Mouse (Mus musculus): ENCODE measurements around the gene Copb1. TPM values are rescaled to one million over a fixed set of nuclear protein-coding genes. Genes with fewer than 3 reads are reported as not detected.

The Copb1 gene
- polyA plus RNA-seq (2016; fragmentation: Nextera tagmentation; extraction: Ambion mirVana): 97.3 and 107 TPM in 2 replicates

DNA sequence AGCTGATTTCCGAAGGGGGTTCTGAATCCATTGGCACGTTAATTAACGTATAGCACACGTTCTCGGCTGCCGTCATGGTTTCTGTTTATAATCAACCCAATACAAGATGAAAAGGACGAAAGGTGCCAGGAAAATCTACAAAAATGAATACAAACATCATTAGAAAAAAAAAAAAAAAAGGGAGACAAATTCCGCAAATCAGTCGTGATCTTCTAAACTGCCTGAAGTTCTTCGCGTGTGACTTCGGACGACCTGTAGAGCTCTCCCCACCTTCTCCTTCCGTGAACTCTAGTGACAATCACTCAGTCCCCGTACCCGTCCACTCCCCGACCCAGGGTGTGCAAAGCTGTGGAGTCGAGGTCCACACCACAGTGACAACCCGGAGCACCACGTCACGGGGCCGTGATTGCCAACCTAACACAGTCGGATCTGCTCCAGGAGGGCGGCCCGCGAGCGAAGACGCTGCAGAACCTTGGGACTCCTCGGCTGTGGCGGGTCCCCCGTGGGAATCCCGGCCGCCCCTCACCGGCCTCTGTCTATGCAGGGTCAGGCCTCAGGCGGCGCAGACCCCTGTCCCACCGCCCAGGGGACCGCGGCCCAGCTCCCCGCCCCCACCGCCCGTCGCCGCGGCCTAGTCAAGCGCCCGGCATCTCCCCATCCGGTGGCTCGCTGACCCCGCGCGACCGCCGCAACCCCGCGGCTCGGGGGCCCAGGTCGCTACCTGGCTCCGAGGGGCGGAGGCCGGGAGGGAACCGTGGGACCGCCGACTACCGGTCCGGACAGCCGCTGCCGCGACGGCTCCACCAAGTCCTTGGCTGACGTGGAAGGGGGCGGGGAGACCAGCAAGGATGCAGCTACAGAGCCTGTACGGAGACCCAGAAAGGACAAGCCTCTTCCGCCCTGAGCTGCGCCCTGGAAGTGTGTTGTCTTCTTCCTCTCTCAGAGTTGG lies at the start of gene Copb1:
Gene Copb1, minus strand, starts transcription at position 827 of the 949 bp plus-strand sequence.
- 2% methylated on average over 75 of the region's 75 CpGs for WGBS
- peak; percentile 99 for ATAC-seq (ENCODE audit: low FRiP score, low read depth)
- Histone ChIP-seq H3K4me1 (no peaks in the 10 kb centered on the region), H3K27me3 (replicated peaks) (no peaks in the 10 kb centered on the region), H3K4me2 (replicated peaks) (peak within 1 kb of the TSS; percentile 76), H3K9me3 (no peaks in the 10 kb centered on the region), H3K4me3 (peak within 1 kb of the TSS; percentile 97), H3K36me3 (peaks cover 23% of the 10 kb centered on the region), H3K9ac (peak within 1 kb of the TSS; percentile 96), H3K27ac (peak within 1 kb of the TSS; percentile 57; the same call in 1 of the 2 replicates)

DNA sequence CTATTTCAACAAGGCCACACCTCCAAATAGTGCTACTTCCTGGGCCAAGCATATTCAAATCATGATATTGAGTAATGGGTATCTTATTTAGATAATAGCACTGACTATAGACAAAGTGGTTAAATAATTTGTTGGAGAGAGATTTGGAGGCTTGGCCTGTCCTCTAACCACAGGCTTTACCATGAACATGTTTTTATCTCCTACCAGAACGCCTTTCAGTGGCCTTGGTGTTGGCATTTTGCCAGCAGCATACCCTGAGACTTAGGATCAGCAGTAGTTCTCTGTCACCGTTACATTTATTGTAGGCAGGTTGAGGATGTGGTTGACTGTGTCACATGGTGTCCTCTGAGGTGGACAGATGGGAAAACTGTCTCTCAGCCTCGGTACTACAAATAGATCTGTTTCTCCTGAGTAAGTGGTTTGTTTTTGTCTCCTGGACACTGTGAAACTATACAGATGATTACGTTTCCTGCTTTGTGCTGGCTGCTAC lies 46.8 kb upstream of the Copb1 start:
- no peaks in the 10 kb centered on the region for H3K36me3 ChIP-seq
- H3K9ac ChIP-seq: no peak overlapping the region
- no peak overlapping the region for H3K4me2 ChIP-seq (replicated peaks)
- no peaks in the 10 kb centered on the region for H3K9me3 ChIP-seq
- H3K4me3 ChIP-seq: no peak overlapping the region
- ATAC-seq (ENCODE audit: low FRiP score, low read depth): no peak
- 84% methylated on average over 4 of the region's 4 CpGs for WGBS
- no peaks in the 10 kb centered on the region for H3K27me3 ChIP-seq (replicated peaks)
- no peaks in the 10 kb centered on the region for H3K4me1 ChIP-seq
- no peak overlapping the region for H3K27ac ChIP-seq

DNA sequence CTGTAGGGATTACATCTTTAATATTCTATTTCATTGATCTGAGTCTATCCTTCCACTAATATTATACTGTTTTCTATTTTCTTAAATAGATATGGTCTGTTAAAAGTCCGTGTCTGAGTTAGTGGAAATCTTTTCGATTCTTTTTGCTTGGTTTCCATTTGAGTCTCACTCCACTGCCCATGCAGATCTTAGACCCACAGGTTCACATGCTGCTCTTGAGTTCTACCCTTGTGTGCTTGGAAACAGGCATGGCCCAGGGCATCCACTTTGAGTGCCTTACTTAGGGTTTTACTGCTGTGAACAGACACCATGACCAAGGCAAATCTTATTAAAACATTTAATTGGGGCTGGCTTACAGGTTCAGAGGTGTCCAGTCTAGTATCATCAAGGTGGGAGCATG lies 46.3 kb upstream of the Copb1 start:
- no peak for ATAC-seq (ENCODE audit: low FRiP score, low read depth)
- Histone ChIP-seq H3K9ac (no peak overlapping the region), H3K4me3 (no peak overlapping the region), H3K27me3 (replicated peaks) (no peaks in the 10 kb centered on the region), H3K36me3 (no peaks in the 10 kb centered on the region), H3K27ac (no peak overlapping the region), H3K4me2 (replicated peaks) (no peak overlapping the region), H3K4me1 (no peaks in the 10 kb centered on the region), H3K9me3 (no peaks in the 10 kb centered on the region)
- 88% methylated on average over 2 of the region's 2 CpGs for WGBS

DNA sequence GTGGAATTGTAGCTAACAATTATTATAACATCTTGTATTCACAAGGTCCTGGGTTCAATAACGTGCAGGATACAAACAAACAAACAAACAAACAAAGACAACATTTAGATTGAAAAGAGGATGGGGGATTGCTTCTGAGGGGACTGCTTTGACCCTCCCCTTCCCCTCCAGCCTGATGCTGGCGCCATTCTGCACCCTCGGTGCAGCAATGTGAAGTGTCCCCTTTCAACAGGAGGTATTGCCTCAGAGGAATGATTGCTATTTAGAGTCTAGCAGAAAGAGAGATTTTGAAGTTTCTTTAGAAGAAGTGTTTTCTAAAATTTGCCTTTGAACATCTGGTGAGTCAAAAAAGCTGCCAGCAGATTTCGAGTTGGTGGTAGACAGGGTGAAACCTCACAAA lies 44.7 kb upstream of the Copb1 start:
- H3K36me3 ChIP-seq: no peaks in the 10 kb centered on the region
- 73% methylated on average over 4 of the region's 4 CpGs for WGBS
- no peaks in the 10 kb centered on the region for H3K27me3 ChIP-seq (replicated peaks)
- H3K9me3 ChIP-seq: no peaks in the 10 kb centered on the region
- no peak overlapping the region for H3K4me2 ChIP-seq (replicated peaks)
- H3K9ac ChIP-seq: no peak overlapping the region
- no peak overlapping the region for H3K27ac ChIP-seq
- H3K4me1 ChIP-seq: no peaks in the 10 kb centered on the region
- no peak for ATAC-seq (ENCODE audit: low FRiP score, low read depth)
- no peak overlapping the region for H3K4me3 ChIP-seq

DNA sequence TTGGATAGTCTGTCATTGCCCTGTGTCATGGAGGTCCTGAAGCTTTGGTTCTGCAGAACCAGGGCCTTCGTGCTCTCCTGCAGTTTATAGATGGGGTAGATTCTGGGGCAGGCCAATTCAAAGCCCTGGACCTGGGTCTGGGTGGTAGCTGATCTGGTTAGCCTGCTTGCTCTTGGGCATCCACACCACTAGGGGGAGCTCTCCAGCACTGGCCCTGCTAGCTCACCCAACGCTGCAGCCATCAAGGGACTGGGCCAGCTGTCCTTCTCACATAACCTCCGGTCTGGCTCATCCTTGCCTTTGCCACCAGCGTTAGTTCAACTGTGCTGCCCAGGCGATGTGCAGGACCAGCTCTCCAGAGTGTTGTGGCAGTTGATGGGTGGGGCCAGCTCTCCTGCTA lies 40.2 kb upstream of the Copb1 start:
- Histone ChIP-seq H3K9ac (no peak overlapping the region), H3K36me3 (no peaks in the 10 kb centered on the region), H3K4me3 (no peak overlapping the region), H3K9me3 (no peaks in the 10 kb centered on the region), H3K4me1 (no peaks in the 10 kb centered on the region), H3K4me2 (replicated peaks) (no peak overlapping the region), H3K27me3 (replicated peaks) (no peaks in the 10 kb centered on the region), H3K27ac (no peak overlapping the region)
- no peak for ATAC-seq (ENCODE audit: low FRiP score, low read depth)
- 90% methylated on average over 5 of the region's 5 CpGs for WGBS

DNA sequence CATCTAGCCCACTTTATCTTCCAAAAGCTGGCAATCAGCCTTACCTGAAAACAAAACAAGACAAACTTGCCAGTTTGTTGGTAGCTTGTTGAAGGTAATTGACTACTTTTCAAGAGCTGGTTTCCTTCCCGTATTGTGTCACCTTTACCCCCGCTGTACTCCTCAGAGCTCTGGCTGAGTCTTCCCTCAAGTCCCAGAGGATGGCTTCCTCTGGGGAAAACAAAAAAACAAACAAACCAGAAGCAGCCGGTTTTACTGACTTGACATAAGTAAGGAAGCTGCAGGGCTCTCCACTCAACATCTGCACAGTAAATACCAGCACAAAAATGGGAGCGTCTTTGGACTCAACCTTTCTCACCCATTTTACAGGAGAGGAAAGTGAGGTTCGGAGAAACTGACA lies 39.4 kb upstream of the Copb1 start:
- Histone ChIP-seq H3K36me3 (no peaks in the 10 kb centered on the region), H3K4me1 (no peaks in the 10 kb centered on the region), H3K9ac (no peak overlapping the region), H3K27me3 (replicated peaks) (no peaks in the 10 kb centered on the region), H3K9me3 (no peaks in the 10 kb centered on the region), H3K4me2 (replicated peaks) (no peak overlapping the region), H3K27ac (no peak overlapping the region), H3K4me3 (no peak overlapping the region)
- WGBS: 86% methylated on average over 5 of the region's 5 CpGs
- no peak for ATAC-seq (ENCODE audit: low FRiP score, low read depth)

DNA sequence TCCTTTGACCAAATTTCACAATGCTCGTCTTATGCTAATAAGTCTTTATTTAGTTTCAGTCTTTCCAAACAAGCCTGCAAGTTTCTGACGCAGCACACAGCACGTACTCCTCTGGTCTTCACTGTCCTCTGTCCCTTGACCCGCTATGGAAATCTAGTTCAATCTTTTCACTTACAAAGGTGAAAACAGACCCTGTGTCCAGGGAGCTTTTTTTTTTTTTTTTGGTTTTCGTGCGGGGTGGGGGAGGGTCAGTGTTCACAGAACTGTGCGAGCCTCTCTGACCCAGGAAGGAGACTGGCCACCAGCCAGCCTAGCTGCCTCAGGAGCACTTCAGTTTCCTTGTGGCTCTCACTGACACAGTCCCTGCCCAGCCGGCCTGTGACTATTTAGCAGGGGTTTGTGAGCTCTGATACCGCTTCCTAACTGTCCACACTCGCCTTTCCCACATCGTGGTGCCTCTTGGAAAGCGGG lies 38.0 kb upstream of the Copb1 start:
- Histone ChIP-seq H3K9me3 (no peaks in the 10 kb centered on the region), H3K27me3 (replicated peaks) (no peaks in the 10 kb centered on the region), H3K4me1 (no peaks in the 10 kb centered on the region), H3K9ac (0 out of 2 replicates have a peak overlapping the region, but pooled peaks have one; percentile 13), H3K4me3 (no peak overlapping the region), H3K27ac (no peak overlapping the region), H3K36me3 (no peaks in the 10 kb centered on the region), H3K4me2 (replicated peaks) (peak overlapping the region; percentile 37)
- WGBS: 22% methylated on average over 12 of the region's 12 CpGs
- ATAC-seq (ENCODE audit: low FRiP score, low read depth): no peak

DNA sequence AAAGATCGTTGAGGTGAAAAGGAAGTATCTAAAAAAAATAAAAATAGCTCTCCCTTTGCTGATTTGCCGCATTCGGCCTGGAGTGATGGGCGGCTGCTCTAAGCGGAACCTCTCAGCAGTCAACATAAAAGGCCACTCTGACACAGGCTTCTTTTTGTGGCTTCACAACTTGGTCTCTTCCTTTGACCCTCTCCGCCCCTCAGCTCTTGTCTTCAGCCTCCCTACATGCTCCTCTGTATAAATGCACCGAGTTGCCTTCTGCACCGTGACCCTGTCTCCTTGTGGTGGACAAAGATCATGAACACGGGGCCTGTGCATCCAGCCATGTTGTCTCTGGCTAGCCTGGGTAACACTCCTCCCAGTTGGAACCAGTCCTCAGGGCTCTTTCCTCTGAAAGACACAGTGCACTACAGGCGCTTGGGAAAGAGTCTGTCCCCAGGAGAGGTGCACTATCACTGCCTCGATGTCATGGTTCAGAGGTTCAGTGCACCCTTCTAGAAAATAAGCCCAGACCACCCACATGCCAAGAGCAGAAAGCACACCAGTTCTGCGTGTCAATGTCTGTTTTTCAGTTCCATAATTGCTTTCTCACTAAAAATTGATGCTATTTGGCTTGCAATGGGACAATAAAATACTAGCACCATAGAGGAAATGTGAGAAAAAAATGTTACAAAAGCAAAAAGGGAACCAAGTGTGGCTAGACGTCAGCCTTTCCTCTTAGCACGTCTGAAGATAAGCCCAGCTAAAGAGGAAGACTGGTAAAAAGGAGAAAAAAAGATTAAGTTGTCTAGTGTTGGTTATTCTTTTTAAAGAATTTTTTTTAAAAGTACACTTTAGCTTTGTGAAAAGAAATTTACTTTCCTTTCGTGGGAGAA lies 37.2 kb upstream of the Copb1 start:
- Histone ChIP-seq H3K4me2 (replicated peaks) (no peak overlapping the region), H3K27ac (no peak overlapping the region), H3K9ac (no peak overlapping the region), H3K36me3 (no peaks in the 10 kb centered on the region), H3K4me3 (no peak overlapping the region), H3K4me1 (no peaks in the 10 kb centered on the region), H3K27me3 (replicated peaks) (no peaks in the 10 kb centered on the region), H3K9me3 (no peaks in the 10 kb centered on the region)
- ATAC-seq (ENCODE audit: low FRiP score, low read depth): no peak
- 46% methylated on average over 15 of the region's 15 CpGs for WGBS

DNA sequence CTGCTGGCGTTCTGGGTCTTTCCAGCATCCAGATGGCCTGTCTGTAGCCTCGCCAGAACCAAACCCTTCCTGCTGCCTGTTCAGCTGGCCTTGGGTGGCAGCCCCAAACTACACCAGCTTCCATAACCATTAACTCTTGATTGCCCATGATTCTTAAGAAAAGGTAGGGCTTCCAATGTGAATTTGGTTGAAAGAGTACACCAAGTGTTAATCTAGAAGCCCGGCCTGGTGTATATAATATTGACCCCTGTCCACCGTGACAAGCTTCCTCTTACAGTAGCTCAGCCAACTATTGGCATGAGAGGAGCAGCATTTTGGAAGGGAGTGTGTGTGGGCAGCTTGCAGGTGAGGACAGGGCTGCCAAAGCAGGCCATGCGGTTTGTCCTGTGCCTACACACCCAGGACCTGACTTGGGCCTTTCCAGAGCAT lies 35.6 kb upstream of the Copb1 start:
- ATAC-seq (ENCODE audit: low FRiP score, low read depth): no peak
- no peak overlapping the region for H3K4me2 ChIP-seq (replicated peaks)
- WGBS: 74% methylated on average over 5 of the region's 5 CpGs
- H3K9me3 ChIP-seq: no peaks in the 10 kb centered on the region
- H3K4me3 ChIP-seq: no peak overlapping the region
- no peaks in the 10 kb centered on the region for H3K27me3 ChIP-seq (replicated peaks)
- no peaks in the 10 kb centered on the region for H3K4me1 ChIP-seq
- no peaks in the 10 kb centered on the region for H3K36me3 ChIP-seq
- no peak overlapping the region for H3K27ac ChIP-seq
- H3K9ac ChIP-seq: no peak overlapping the region

DNA sequence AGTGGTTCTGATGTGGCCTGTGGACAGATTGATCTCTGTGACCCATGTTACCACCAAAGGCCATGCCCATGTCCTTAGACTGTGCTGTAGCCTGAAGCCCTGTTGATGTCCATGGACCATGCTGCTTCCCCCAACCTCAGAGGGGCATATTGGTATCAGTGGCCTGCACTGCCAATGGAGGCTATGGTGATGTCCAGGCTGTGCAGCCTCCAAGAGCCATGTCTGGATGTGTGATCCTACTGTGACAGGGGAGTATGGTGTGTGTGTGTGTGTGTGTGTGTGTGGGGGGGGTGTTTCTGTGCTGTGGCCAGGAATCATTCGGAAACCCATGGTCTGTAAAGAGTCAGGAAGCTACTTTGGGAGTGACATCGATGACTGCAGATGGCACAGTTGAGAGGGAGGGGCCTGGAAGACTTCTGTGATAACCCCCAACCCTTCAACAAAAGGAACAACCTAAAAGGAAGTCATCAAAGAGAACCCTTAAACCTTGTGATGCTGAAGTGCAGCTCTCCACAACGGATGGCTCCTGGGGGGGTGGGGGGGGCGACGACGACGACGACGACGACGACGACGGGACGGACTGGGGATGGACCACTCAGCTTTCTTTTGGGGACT lies 29.9 kb upstream of the Copb1 start:
- Histone ChIP-seq H3K9me3 (no peaks in the 10 kb centered on the region), H3K36me3 (no peaks in the 10 kb centered on the region), H3K27ac (no peak overlapping the region), H3K9ac (no peak overlapping the region), H3K27me3 (replicated peaks) (no peaks in the 10 kb centered on the region), H3K4me2 (replicated peaks) (no peak overlapping the region), H3K4me3 (no peak overlapping the region), H3K4me1 (no peaks in the 10 kb centered on the region)
- ATAC-seq (ENCODE audit: low FRiP score, low read depth): no peak
- 91% methylated on average over 14 of the region's 14 CpGs for WGBS

DNA sequence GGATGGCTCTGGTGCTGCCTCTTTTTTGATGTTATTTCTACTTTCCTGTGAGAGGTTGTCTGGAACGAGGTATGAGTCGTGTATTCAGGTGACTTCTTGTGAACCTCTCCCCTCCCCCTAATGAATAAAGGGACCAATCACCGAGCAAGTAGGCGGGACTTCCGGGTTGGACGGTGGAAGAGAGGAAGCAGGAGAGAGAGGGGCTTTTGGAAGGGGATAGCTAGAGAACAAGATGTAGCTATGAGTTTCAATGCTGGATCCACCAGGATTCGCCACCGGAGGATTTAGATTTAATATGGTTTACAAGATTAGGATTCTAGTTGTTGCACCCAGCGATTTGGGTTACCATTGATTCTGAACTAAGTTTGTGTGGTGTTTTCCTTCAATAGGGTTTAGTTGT lies 28.5 kb upstream of the Copb1 start:
- no peak overlapping the region for H3K4me2 ChIP-seq (replicated peaks)
- 74% methylated on average over 9 of the region's 9 CpGs for WGBS
- no peaks in the 10 kb centered on the region for H3K36me3 ChIP-seq
- no peaks in the 10 kb centered on the region for H3K4me1 ChIP-seq
- H3K4me3 ChIP-seq: no peak overlapping the region
- no peak overlapping the region for H3K9ac ChIP-seq
- H3K27me3 ChIP-seq (replicated peaks): no peaks in the 10 kb centered on the region
- H3K9me3 ChIP-seq: no peaks in the 10 kb centered on the region
- no peak overlapping the region for H3K27ac ChIP-seq
- no peak for ATAC-seq (ENCODE audit: low FRiP score, low read depth)

DNA sequence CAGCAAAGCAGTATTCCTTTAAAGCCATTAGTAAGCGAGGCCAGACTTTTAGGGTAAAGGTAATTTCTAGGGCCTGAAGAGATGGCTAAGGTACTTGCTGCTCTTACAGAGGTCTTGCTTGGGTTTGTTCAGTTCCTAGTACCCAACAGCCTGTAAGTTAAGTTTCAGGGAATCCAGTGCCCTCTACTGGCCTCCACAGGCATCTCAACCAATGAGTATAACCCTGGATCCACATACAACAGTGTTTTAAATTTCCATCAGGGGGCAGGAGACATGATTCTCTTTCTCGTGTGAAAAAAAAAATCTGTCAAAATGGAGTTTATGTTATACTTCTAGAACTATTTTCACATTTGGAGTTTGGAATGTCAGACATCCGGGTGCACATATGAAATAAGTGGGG lies 27.2 kb upstream of the Copb1 start:
- Histone ChIP-seq H3K27me3 (replicated peaks) (no peaks in the 10 kb centered on the region), H3K9ac (no peak overlapping the region), H3K27ac (no peak overlapping the region), H3K9me3 (no peaks in the 10 kb centered on the region), H3K36me3 (no peaks in the 10 kb centered on the region), H3K4me1 (no peaks in the 10 kb centered on the region), H3K4me2 (replicated peaks) (no peak overlapping the region), H3K4me3 (no peak overlapping the region)
- 62% methylated on average over 3 of the region's 3 CpGs for WGBS
- ATAC-seq (ENCODE audit: low FRiP score, low read depth): no peak
